Mouse (Mus musculus) adrenal gland, adult 10 weeks (tissue): ENCODE results near the gene Fam120c. TPM values are rescaled to one million over a fixed set of nuclear protein-coding genes. Genes with fewer than 3 reads are reported as not detected.

Experiments
- polyA plus RNA-seq: library from polyadenylated mRNA; stranded (reverse); fragments of 350-450 nt; fragmentation: Illumina TruSeq; extraction: RNeasy Lipid Tissue Mini Kit (QIAGEN cat#74804); gene quantifications from one replicate; pipeline ENCODE4 v1.2.3, GENCODE M21; 2014; ENCODE audit warnings: low read depth, low replicate concordance

The Fam120c gene
- polyA plus RNA-seq, result 27.5 TPM

DNA sequence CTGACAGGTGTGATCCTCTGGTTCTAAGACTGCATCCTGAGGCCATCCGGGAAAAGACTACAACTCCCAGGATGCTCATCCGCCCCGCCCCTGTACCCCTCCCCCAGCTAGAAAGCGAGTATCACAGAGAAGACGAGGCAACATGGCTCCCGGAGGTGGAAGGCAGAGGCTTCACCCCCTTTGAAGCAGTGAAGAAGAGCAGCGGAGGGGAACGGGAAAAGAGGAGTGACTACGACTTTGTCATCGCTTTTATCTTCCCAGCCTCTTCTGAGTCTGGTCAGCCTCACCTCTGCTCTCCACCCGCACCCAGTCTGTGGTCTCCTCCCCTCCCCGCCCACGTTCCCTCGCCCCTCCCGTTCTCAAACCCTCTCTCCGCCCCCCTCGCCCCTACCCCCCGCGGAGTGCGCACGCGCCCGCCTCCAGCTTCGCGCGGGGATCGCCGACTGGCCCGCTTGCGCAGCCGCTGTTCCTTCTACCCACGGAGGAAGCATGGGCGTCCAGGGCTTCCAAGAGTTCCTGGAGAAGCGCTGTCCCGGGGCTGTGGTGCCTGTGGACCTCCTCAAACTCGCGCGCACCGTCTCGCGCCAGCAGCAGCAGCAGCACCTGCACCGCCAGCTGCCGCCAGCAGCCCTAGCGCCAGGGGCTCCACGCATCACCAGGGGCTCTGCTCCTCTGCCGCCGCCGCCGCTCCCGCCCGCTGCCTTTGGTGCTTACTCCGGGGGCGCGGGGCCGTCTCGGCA lies at the start of gene Fam120c:
TSS of gene Fam120c (plus strand) at position 415 of the 740 bp plus-strand sequence.

DNA sequence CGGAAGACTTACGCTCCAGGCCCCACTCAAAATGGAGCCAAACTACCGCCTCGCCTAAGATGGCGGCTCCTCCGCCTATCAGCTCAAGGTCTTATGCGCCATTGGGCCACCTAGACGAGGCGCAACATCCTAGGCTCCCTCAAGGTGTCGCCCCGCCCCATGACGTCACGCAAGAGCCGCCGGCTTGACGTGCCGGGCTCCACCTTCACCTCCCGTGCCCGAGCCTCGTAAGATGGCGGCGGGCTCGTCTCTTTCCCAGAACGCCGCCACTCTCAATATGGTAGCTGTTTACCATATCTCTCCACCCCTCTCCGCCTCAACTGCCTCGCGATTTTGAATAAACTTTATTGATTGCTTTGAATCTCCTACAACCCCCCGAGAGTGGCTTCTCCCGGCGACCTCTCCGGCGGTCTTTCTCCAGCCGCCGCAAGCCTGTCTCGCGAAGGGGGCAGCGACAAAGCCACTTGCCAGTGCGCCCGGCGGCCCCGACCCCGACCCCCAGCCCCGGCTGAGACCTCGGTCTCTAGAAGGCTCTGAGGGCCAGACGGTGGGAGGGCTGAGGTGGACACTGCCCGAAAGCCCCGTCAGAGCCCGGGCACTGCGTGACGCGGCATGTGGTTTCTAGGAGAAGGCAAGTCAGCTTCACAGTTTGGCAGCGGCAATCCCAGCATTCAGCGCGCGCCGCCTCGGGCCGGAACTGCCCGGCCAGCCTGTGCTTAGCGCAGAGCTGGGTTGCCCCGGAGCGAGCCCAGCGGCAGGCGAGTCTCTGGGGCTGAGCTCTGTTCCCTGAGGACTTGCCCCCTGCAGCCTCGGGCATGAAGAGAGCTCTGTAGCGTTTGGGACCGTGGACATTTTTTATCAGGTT lies 176.7 kb downstream of the Fam120c start, which contains the start of gene Phf8:
TSS of gene Phf8 (plus strand) at position 215 of the 865 bp plus-strand sequence.

Other genes with a start within 250 kb of the Fam120c start
- gene Tsr2, start 247.6 kb upstream of the Fam120c start, polyA plus RNA-seq, result 54.1 TPM
- 4.2 TPM for gene Wnk3, start 146.1 kb upstream of the Fam120c start, polyA plus RNA-seq
- 52.4 TPM for gene Phf8, start 176.5 kb downstream of the Fam120c start, polyA plus RNA-seq